Mouse (Mus musculus): ENCODE data around the gene Usp38. TPM values are rescaled to one million over a fixed set of nuclear protein-coding genes. Genes with fewer than 3 reads are reported as not detected.

The Usp38 gene
- polyA plus RNA-seq, 1 experiment from 2014 or later, result 30.3 TPM

DNA sequence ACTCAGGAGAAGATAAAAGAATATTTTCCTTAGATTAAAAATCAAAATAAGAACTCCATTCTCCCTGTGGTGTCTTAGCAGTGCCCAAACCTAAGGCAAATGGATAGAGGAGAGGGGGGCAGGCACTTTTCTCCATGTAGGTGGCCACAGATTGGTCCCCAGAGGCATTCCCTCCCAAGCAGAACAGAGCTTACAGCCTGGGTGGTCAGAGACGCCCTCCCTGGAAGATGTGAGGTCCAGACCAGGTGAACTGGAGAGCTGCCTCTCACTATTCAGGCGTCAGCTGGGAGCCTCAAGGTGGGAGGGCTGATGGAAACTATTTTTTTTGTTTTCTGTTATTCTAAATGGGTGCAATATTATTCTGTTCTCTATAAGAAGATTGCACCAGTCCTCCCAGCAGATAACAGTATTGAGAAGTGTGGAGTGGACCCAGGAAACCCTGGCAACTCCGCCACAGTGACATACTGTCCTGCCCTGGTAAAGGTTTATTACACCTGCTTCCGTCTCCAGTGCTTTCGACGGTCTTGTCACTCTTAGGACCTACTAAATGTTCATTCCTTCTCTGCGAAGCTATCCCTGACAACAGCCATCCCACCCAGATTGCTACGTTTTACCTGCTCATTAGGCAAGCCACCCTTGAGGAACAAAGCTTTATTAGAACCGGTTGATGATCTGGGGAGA is 55.0 kb downstream of the Usp38 start:
- Histone ChIP-seq H3K27ac (no peak overlapping the region), H3K4me1 (no peaks in the 10 kb centered on the region; the same call in 1 of the 2 replicates), H3K4me2 (no peak overlapping the region), H3K9ac (no peak overlapping the region), H3K4me3 (replicated peaks) (no peak overlapping the region), H3K9me3 (peaks cover 8% of the 10 kb centered on the region; the same call in 1 of the 2 replicates), H3K27me3 (no peaks in the 10 kb centered on the region), H3K36me3 (replicated peaks) (no peaks in the 10 kb centered on the region)
- ATAC-seq (ENCODE audit: low FRiP score), result no peak
- 80% methylated on average over 9 of the region's 9 CpGs for WGBS

DNA sequence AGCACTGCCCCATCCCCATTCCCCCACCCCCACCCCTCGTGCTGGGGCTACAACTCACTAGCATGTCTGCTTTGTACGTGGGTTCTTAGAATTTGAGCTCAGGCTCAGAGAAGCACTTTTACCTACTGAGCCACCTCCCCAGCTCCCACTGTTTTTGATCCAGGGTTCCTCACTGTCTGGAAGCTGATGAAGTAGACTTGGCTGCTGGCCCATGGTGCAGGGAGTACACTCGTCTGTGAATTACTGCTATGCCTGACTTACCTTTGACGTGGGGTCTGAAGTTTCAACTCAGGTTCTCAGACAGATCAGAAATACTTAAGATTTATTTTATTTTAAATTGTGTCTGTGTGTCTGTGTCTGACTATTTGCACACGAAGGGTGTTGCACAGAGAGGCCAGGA is 57.0 kb downstream of the Usp38 start:
- no peak overlapping the region for H3K27ac ChIP-seq
- H3K4me2 ChIP-seq, result no peak overlapping the region
- H3K36me3 ChIP-seq (replicated peaks), result no peaks in the 10 kb centered on the region
- H3K27me3 ChIP-seq, result no peaks in the 10 kb centered on the region
- no peaks in the 10 kb centered on the region; the same call in 1 of the 2 replicates for H3K4me1 ChIP-seq
- ATAC-seq (ENCODE audit: low FRiP score), result no peak
- no peak overlapping the region for H3K4me3 ChIP-seq (replicated peaks)
- H3K9ac ChIP-seq, result no peak overlapping the region
- 77% methylated on average over 5 of the region's 5 CpGs for WGBS
- peaks cover 12% of the 10 kb centered on the region; the same call in 1 of the 2 replicates for H3K9me3 ChIP-seq

DNA sequence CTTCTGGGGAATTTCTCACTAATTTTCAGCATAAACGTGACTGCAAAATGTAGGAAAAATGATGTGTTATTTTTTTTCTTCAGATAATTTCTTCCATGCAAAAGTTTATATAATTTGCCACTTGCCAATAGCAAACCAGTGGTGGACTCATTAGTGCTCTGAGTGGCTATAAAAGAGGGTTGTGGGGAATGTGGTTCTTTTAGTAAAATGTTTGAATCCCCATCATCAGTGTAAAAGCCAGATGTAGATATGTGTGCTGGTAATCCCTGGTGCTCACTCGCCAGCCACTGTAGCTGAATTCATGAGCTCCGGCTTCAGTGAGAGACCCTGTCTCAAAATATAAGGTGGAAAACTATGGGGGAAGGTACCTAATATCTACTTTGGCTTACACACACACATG is 61.8 kb downstream of the Usp38 start:
- Histone ChIP-seq H3K9ac (no peak overlapping the region), H3K4me1 (0 out of 2 replicates have a peak, but pooled peaks cover 5% of the 10 kb centered on the region), H3K36me3 (replicated peaks) (no peaks in the 10 kb centered on the region), H3K4me3 (replicated peaks) (no peak overlapping the region), H3K4me2 (no peak overlapping the region), H3K9me3 (peaks cover 12% of the 10 kb centered on the region; the same call in 1 of the 2 replicates), H3K27me3 (no peaks in the 10 kb centered on the region), H3K27ac (no peak overlapping the region)
- 85% methylated on average over 3 of the region's 3 CpGs for WGBS
- no peak for ATAC-seq (ENCODE audit: low FRiP score)

DNA sequence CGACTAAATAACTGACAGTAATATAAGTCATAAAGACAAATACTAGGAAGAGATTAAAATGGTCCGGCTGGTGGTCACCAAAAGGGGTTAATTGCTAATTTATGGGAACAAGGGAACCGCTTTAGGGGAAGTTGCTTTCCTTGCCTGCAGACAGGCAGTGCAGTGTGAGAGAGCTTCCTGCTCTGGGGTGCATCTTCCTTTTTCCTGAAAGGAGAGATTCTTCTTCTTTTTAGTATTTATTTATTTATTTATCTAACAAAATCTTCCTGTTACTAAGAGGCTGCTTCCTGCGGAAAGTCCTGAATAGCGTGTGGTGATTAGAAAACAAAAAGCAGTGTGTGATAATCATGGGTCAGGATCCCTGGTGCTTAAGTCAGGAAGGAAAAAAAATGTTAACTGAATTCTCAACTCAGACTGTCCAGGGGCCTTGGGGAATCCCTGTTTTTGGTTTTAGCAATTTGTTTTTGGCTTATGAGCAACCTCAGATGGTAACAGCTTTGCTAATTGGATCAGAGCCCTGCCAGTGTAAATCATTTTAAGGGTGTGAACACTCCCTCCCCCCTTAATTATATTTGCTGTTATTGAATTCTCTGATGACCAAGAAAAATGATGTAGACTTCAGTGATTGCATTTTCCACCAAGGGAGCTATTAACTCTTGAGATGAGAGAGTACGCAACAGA is 62.4 kb downstream of the Usp38 start:
- WGBS, result 52% methylated on average over 6 of the region's 6 CpGs
- Histone ChIP-seq H3K9ac (no peak overlapping the region), H3K27ac (no peak overlapping the region), H3K4me1 (0 out of 2 replicates have a peak, but pooled peaks cover 5% of the 10 kb centered on the region), H3K4me2 (no peak overlapping the region), H3K36me3 (replicated peaks) (no peaks in the 10 kb centered on the region), H3K9me3 (peaks cover 12% of the 10 kb centered on the region; the same call in 1 of the 2 replicates), H3K4me3 (replicated peaks) (no peak overlapping the region), H3K27me3 (no peaks in the 10 kb centered on the region)
- ATAC-seq (ENCODE audit: low FRiP score), result no peak

DNA sequence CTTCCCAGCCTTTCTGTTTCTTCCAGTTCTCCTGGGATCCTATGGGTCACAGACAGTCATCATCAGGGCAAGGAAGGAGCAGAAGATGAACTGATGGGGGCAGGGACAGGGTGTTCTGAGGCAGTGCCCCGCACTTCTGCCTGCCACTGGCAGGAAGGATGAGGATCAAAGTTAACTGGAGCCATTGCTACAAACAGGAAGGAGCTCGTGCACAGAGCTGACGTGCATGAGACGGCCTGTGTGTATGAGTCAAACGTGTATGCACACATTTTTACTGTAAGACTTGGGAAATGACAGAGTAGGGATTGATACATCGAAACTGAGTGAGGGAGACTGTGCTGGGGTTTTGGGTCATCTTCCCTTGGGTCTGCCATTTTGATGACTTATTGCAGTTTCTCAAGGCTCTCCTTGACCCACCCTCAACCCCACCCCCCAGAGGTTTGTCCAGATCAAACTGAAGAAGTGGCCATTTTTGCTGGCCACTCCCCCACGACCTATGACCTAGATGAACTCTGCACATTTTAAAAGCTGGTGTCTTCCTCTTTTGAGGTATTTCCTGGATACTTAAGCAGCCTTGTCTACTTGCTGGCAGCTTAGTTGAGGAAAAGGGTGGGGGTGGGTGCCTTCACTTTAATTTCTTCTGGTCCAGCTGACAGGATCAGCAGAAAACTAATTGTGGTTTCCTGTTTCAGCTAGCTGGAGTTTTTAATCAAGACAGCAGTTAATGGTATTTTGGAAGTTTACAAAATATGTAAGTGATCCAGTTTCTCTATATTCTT is 66.1 kb downstream of the Usp38 start:
- Histone ChIP-seq H3K36me3 (replicated peaks) (no peaks in the 10 kb centered on the region), H3K4me2 (no peak overlapping the region), H3K27ac (no peak overlapping the region), H3K9me3 (no peaks in the 10 kb centered on the region), H3K4me1 (0 out of 2 replicates have a peak, but pooled peaks cover 5% of the 10 kb centered on the region), H3K9ac (no peak overlapping the region), H3K27me3 (no peaks in the 10 kb centered on the region), H3K4me3 (replicated peaks) (no peak overlapping the region)
- no peak for ATAC-seq (ENCODE audit: low FRiP score)
- 84% methylated on average over 7 of the region's 7 CpGs for WGBS

DNA sequence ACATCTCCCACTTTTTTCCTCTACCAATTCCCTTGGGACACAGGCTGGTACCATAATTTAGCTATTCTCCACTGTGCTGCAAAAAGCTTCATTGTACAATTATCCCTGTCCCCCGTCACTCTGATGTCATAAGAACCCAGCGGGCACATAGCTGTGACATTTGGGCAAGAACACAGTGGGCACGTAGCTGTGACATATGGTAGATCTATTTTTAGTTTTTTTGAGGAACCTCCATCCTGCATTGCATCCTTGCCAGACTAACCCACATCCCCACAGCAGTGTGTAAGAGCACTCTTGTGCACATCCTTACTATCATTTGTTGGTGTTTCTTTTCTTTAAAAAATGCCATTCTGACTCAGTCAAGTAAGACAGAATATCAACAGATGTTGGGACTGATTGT is 71.0 kb downstream of the Usp38 start:
- Histone ChIP-seq H3K36me3 (replicated peaks) (no peaks in the 10 kb centered on the region), H3K4me3 (replicated peaks) (no peak overlapping the region), H3K9me3 (no peaks in the 10 kb centered on the region), H3K27ac (no peak overlapping the region), H3K4me1 (no peaks in the 10 kb centered on the region), H3K4me2 (no peak overlapping the region), H3K9ac (no peak overlapping the region), H3K27me3 (no peaks in the 10 kb centered on the region)
- no peak for ATAC-seq (ENCODE audit: low FRiP score)
- WGBS, result 85% methylated on average over 3 of the region's 3 CpGs

DNA sequence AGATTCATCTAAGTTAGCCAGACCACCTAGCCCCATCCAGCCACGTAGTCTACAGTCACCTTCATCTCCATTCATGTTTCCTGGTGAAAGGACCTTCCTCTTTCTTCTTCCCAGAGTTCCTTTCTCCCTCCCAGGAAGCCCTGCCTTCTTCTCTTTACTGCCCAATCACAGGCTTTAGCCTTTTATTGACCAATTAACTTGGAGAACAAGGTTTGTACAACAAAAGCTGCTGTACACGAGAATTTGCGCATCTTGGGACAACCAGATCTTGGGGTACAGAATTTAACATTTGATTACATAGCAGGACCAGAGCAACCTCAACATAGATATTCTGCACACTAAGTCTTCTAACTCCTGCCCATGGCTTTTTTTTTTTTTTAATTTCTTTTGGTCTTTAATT is 73.1 kb downstream of the Usp38 start:
- no peaks in the 10 kb centered on the region for H3K36me3 ChIP-seq (replicated peaks)
- H3K4me3 ChIP-seq (replicated peaks), result no peak overlapping the region
- H3K9ac ChIP-seq, result no peak overlapping the region
- no peaks in the 10 kb centered on the region; the same call in 1 of the 2 replicates for H3K4me1 ChIP-seq
- no peaks in the 10 kb centered on the region for H3K27me3 ChIP-seq
- 86% methylated on average over 3 of the region's 3 CpGs for WGBS
- no peak overlapping the region for H3K4me2 ChIP-seq
- no peak overlapping the region for H3K27ac ChIP-seq
- no peak for ATAC-seq (ENCODE audit: low FRiP score)
- H3K9me3 ChIP-seq, result no peaks in the 10 kb centered on the region

DNA sequence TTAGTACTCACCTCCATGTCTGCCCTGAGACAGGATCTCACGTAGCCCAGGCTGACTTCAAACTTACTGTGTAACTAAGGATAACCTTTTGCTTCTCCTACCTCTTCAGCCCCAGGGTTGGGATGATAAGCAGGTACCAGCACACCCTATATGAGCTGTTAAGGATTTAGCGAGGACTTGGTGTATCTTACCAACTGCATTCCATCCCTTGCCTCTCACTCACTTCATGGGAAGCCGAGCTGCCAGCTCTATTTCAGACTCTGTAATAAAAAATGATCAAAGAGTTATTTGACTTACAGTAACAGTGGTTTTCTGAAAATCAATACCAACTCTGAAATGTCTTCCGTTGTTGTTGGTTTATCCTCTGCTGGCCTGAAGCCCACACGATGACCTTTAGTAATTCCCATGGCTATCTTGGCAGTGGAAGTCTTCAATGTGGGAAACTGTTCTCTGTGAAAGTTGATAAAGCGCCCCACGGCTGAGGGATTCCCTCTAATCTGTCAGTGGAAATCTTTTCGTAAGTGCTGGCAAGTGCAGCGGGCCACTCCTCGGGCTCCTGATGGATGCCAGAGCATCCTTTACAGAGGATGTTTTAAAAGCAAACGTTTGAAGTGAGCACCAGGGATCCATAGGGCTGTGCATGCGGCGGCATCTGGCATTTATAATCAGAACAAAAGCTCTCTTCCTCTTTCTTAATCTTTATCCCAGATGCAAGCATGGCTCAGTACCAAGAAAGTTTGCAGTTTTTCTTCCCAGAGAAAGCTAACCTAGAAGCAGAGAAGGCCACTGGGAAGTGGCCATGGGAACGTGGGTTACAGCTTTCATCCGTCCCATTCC is 76.7 kb downstream of the Usp38 start:
- Histone ChIP-seq H3K9me3 (no peaks in the 10 kb centered on the region), H3K36me3 (replicated peaks) (no peaks in the 10 kb centered on the region), H3K27me3 (no peaks in the 10 kb centered on the region), H3K4me3 (replicated peaks) (no peak overlapping the region), H3K4me2 (no peak overlapping the region), H3K9ac (no peak overlapping the region), H3K27ac (no peak overlapping the region), H3K4me1 (no peaks in the 10 kb centered on the region; the same call in 1 of the 2 replicates)
- no peak for ATAC-seq (ENCODE audit: low FRiP score)
- 72% methylated on average over 15 of the region's 15 CpGs for WGBS

Other genes with a start within 250 kb of the Usp38 start
- 15.3 and 15.6 TPM in 2 replicates for gene Gab1, start 134.4 kb downstream of the Usp38 start, polyA plus RNA-seq (2016; fragmentation: Nextera tagmentation; extraction: Ambion mirVana)

Data from forebrain, embryonic 12.5 days (tissue).